Mouse (Mus musculus) bone marrow, adult 2 months (tissue): ENCODE measurements around the gene Acsf2.

Experiments
- CTCF ChIP-seq: fragments of 200-500 bp; IDR thresholded peaks from 2 replicates; pipeline ENCODE4 v1.5.1; 2011; ENCODE audit warnings: low read length, control low read depth; ENCODE audit not compliant: control insufficient read depth, insufficient read depth
- POLR2A ChIP-seq: fragments of 200-500 bp; IDR thresholded peaks from 2 replicates; pipeline ENCODE4 v1.6.1; 2011; ENCODE audit warnings: low read depth, mild to moderate bottlenecking, control low read depth, low read length, borderline replicate concordance; ENCODE audit not compliant: control insufficient read depth

DNA sequence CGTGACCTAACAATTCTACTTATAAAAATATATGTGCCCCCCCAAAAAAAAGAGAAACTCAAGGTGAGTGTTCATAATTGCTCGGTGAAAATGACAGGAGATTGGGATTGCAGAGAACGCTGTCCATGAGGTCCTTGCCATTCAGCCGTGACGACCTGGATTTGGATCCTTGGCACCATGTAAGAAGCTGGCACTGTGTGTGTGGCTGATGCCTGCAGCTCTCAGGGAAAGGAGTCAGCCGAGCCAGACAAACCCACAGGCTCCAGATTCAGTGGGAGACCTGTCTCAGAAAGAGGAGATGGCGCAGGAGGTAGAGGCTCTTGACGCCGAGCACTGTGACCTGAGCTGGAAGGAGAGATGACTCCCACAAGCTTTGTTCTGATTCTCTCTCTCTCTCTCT lies 25.3 kb downstream of the Acsf2 start:
- TF ChIP-seq POLR2A (no peak), CTCF (no peak)
